Mouse (Mus musculus) embryo, embryonic 11 days (tissue): ENCODE measurements around the gene Csgalnact2.

Experiments used
- DNase-seq: peaks from one replicate; pipeline ENCODE4 v3.0.0-alpha.2; 2015

The Csgalnact2 gene

DNA sequence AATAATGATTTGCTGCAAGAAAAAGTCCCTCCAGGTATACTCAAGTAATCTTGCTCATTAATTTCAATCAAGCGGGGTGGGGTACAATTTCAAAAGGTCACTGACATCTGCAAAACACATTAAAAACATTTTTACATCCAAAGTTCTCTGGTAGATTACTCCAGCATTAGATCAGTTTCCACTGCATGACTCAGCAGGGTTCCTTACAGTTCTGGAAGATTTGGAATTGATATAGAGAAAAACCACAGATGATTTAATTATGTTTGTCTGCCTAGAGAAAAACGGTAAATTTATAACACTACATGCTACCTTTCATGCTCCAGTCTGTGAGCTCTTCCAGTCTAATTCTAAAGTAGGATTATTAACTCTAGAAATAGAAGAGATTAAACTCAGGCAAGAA lies 8.9 kb downstream of the Csgalnact2 start:
- DNase-seq = no peak

DNA sequence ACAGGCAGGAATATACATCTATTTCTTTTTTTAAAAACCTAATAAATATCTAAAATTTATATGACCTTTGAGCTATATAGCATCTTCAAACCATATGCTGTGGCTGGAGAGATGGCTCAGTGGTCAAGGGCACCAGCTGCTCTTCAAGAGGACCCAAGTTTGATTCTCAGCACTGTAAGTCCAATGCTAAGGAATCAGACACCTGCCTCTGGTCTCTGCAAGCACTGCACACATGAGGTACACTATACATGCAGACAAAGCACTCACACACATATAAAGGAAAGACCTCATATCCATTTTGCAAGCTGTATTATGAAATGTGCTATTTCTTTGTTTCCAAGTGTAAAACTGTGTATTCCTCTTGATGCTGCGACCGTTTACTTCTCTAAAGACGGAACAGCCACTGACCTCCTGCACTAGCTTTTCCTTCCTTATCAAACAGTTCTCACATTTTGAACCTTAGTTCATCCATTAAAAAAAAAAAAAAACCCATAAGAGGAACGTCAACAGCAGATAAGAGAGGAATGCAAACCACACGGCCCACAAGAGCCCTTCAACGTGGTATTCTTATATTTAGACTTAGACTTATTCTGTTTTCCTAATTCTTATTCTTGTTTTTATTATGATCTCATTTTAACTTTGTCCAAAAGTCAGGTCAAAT lies 11.0 kb downstream of the Csgalnact2 start:
- no peak for DNase-seq

DNA sequence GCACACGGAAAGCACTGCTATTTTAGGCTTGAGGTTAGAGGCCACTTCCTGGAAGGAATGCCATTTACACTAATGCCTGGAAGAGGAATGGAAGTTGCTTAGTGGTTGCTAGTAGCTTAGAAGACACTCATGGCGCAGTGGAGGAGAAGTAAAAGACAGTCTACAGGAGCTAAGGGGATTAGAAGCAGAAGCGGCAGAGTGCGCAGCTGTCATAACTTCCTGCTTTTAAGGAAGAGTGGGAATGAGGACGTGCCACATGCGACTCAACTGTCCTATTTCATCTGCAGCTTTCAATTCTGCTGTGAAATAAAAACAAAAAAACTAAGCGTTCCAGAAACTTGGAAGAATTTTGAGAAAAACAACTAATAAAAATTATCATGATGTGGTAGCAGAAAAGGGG lies 11.7 kb downstream of the Csgalnact2 start:
- no peak for DNase-seq

DNA sequence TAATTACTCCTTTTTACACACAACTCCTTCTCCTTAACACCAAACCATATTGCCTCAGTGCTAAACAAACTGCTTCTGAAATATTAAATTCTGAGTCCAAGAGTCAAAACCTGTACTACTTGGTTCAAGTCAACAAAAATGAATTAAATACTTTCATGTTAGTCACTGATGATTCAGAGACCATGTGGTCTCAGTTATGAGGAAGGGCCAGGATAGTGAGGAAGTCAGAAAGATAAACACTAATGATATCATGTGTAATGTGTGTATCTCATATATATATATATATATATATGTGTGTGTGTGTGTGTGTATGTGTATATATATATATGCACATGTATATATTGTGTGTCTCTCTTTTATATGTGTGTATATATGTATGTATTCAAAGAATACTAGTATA lies 12.4 kb downstream of the Csgalnact2 start:
- no peak for DNase-seq

DNA sequence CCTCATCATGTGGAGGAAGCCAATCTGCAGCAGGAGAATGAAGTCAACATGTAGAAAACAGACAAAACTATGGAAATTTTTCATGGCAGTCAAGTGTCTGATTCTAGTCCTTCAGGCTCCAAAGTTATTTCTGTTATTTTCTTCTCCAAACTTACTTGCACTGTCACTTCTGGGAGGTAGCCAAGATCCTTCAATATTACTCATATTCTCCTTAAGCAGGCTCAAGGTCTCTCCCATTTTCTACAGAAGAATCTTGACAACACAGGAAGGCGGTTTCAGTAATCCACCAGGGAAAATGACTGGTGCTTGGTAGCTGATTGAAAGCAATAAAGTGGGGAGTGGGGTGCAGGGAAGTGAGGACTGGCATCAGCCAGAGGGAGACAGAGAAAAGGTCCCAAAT lies 16.2 kb downstream of the Csgalnact2 start:
- DNase-seq = no peak

DNA sequence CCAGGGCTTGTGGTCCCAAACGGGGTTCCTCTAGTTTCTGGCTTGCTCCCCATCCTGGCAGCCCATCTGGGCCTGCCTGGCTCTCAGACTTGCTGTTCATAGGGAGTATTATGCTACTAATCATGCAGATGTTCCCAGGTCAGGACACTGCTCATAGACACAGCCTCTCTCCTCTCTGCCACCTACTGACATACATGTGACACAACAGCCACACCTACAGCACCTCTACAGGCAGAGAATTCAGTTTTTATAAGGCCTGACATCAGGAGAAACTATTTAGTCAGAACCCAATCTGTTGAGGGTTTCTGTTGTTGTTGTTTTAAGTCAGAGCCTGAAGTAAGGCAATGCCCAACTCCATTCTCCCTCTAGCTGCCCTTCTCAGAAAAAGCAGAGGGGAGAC lies 27.1 kb downstream of the Csgalnact2 start:
- DNase-seq = no peak

DNA sequence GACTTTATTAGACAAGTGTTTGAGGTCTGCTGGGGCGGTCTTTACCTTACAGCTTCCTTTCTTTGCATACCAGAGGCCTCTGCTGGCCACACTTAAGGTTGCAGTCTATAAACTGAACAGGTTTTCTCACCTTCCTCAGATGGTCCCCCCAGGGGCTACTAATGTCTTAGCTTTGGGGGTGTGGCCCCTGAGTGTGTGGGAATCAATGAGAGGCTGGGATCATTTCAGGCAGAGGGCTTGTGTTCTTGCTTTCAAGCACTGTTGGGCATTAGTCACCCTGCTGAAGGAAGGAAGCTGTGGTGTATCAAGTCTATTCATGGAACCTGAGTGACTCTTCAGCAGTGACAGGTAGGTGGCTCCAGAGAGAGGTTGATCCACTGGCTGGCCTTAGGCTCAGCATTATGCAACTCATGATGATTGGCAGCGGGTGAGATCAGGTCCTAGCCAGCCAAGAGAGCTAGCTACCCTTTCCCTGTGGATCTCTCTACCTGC lies 39.6 kb downstream of the Csgalnact2 start:
- DNase-seq = peak; percentile 38

DNA sequence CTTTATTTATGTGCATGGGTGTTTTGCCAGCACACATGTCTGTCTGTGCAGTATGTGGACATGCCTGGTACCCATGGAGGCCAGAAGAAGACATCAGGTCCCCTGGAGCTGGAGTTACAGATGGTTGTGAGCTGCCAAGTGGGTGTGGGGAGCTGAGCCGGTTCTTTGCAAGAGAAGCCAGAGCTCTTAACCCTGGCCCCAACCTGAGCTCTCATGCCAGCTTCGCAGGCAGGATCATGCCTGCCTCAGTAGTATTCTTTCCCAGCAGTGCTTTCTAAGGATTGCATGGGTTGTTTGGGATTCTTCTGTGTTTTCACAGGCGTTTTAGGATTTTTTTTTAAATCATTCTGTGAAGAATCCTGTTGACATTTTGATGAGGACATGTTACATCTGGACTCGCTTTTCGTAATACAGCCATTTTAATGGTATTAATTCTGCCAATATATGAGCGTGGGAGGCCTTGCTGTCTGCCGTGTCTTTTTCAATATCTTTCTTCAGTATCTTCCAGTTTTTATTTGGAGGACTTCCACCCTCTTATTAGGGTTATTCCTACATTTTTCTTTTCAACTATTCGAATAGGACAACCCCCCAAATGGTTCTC lies 41.1 kb downstream of the Csgalnact2 start:
- DNase-seq = no peak

DNA sequence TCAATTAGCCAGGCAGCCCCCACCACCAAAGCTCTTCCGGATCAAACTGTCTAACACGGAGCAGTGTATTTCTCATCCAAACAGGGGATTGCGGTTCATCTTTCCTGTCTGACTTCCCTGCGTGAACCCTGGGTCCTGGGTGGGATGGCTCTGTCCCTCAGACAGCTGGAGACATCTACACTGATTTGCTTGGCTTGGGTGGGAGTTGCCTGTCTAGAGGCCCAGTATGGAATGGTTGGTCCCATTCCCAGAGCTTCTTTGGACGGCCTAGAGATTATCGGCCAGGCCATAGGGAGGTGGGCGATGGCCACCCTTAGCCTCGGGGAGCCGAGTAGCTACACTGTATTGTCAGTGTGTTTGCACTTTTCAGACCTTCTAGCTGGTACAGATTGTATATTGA lies 48.1 kb downstream of the Csgalnact2 start:
- no peak for DNase-seq

DNA sequence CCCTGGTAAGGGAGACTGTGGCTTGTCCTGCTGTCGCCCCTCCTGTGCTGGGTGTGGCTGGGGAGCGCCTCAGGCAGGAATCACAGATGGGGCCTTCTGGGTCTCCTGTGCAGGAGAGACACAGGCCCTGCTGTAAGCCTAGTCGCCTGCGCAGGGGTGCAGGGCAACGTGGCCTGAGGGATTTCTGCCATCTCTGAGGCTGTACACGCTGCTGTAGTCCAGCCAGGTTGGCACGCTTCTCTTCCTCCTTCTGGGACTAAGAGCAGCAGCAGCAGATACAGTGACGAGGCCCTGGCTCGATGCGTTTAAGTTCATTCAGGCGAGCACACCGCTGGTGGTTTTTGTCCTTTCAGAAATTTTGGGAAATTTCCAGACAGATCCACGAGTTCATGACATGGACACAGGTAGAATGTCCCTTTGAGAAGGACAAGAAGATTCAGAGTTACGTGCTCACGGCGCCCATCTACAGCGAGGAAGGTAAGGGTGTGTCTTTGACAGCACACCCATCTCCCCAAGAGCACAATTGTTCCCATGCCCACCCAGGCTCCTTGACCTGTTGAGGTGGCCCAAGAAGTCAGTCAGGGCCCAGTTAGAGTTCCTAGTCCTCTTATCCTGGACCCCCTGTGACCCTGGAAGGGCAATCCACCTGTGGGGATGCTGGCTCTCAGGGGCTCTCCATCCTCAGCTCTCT lies 50.0 kb downstream of the Csgalnact2 start:
- no peak for DNase-seq

DNA sequence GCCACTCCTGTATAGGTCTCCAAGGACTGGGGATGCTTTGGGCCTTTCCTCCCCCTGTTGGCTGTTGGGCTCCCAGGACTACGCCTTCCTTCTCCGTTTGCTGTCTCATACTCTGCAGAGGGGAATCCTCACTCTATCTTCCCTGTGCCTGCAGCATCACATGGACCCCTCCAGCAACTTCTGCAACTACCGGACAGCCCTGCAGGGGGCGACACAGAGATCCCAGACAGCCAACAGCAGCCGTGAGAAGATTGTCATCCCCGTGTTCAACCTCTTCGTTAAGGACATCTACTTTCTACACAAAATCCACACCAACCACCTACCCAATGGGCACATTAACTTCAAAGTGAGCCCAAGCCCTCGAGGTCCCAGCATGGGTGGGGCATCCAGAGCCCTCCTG lies 51.0 kb downstream of the Csgalnact2 start:
- no peak for DNase-seq

DNA sequence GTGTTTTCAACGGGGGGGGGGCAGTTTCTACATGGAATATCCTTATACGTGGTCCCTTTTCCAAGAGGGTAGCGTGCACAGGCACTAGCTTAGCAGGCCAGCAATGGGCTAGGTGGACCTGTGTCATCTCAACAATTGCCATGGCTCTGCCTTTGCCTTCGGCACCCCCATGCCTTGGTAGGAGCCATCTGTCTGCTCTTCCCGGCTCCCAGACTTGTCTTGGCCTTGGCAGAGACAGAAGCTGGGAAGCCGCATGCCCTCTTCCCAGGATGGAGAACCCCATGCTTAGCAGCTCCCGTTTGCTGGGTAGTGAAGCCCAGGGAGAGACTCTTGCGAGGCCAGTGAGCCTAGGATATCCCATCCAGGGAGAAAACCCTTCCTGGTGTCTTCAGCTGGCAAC lies 54.3 kb downstream of the Csgalnact2 start:
- no peak for DNase-seq

DNA sequence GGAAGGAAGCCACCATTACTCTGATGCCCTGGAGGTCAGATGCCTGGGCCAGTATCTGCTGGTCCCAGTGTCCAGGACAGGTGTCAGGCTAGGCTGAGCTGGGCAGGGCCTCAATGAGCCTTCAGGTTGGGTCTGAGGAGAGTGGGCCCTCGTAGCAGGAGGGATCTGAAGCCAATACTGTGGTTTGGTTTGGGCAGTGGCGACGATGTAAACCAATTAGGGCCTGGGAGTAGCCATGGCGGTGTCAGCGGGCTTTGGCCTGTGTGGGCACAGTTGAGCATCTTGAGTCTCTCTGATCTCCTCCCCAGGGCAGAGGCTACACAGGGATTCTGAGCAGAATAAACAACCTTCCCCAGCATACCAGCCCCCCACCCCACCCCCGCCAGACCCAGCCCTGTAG lies 55.3 kb downstream of the Csgalnact2 start:
- no peak for DNase-seq

DNA sequence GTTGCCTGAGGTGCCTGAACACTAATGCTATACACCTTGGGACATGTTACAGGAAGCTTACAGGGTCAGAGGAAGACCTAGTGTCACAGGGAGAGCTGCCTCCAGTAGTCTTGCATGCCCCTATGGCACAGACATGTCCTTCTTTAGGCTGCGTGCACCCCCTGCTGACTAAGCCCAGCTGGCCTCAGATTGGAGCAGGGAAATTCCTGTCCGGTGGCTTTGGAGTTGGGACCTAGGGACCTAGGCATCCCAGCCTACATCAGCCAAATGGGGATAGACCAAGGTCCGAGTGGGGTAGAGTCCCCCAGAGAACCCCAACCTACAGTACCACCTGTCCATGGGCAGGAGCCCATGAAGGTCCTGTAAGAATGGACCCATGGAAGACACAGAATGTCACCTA lies 56.6 kb downstream of the Csgalnact2 start:
- DNase-seq = no peak

DNA sequence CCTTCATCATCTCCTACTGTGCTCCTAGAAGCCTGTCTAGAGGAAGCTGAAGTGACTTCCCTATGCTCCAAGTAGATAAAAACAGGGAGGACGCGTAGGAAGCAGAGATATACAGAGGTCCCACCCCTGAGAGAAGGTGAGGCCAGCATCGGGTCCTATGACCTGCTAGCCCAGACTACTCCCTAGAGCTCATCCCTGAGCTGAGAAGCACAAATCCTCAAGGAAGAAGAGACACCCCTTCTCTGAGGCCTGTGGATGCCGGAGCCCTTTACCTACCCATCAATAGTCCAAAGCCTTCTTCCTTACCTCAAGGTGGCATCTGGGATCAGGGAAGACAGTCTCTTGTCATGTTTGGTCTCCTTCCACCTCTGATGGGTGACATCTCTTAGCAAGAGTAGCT lies 58.2 kb downstream of the Csgalnact2 start:
- no peak for DNase-seq

DNA sequence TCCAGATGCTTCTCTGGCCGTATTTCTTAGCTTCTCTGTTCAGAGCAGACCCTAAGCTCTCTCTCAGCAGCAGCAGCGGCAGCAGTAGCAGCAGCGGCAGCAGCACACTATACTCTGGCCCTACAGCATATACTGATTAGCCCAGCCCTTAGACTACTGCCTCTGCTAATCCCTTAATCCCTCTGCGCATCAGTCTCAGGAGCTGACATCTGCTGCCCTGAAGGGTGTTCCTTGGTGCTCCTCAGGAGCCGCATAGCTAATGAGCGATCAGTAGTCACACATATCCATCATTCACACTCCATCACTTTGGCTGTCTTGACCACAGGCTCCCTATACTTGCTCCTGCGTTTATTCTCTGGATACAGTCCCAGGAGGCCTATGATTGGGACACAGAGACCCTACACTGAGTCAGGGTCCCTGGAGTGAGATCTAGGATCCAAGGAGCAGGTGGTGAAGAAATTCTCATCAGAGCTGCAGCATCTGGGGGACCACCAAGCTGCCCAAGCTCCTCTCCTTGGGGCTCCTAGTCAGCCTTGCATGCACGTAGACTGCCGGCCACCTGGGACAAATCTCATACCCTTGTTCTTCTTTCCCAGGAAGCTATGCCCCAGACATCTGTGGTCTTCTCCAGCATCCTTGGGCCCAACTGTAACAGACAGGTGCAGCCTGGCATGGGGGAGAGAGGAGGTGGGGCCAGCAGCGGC lies 59.0 kb downstream of the Csgalnact2 start:
- DNase-seq = no peak

DNA sequence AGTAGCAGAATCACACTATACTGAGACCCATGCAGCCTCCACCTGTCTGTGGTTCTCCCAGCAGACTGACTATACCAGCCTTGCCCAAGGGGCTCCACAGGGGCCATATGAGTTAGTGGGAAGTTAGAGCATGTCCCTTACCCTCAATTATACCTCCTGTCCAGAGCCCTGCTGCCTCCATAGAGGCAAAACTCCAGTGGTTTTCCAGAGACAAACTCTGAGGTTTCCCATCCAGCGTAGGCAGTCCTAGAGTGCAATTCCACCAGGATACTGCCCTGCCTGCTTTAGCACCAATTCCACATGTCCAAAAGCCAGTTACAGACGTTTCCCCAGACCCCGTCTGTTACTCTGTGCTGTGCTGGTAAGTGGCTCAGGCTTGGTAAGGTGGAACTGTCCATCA lies 59.6 kb downstream of the Csgalnact2 start:
- no peak for DNase-seq

DNA sequence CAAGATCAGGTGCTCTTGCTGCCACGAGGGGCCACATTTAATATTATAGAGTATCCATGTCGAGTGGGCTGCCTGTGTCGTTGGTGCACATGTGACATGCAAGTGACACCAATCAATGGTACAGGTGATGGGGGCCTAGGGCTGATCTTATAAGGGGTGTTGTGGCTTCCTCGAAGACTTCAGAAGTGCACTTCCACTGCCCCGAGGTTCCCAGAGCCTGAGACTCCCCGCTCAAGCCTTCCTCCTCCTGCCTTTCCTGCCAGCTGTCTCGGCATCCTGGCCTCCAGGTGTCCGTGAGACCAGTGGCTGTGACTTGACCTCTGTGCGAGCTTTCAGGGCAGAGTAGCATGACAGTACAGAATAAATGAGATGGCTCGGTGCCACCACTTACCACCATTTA lies 60.2 kb downstream of the Csgalnact2 start:
- DNase-seq = no peak

DNA sequence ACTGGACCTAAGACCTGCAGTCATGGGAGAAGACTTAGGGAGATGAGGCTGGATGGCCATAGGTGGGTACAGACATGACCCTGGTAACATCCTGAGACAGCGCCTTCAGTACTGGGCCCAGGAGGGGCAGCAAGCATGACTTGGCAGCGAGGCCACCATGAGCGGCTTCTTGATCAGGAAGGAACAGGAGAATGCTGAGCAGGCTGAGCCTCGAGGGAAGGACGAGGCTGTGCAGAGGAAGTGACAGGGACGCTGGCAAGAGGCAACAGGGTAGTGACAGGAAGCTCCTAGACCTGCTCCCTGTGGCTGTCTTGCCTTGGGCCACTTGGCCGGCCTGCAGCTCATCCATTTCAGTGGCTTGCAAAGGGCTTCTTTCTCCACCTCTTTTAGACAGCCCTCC lies 61.5 kb downstream of the Csgalnact2 start:
- DNase-seq = no peak

DNA sequence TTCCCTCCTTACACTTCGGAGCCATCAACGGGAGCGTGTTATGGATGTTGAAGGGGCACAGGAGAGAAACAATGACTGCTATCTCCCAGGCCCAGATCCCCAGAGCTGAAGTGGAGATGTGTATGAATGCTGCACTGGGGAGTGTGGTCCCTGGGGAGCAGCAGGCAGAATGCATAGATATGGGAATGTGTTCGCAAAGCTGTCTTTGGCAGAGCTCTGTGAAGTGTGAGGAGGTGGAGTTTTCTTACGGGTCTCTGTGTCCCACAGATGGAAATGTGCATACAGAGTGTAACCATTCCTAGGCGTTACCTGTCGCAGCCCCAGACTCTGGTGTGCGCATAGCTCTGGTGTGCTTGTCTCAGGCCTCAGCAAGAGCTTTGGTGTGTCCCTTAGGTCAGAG lies 62.2 kb downstream of the Csgalnact2 start:
- DNase-seq = no peak

DNA sequence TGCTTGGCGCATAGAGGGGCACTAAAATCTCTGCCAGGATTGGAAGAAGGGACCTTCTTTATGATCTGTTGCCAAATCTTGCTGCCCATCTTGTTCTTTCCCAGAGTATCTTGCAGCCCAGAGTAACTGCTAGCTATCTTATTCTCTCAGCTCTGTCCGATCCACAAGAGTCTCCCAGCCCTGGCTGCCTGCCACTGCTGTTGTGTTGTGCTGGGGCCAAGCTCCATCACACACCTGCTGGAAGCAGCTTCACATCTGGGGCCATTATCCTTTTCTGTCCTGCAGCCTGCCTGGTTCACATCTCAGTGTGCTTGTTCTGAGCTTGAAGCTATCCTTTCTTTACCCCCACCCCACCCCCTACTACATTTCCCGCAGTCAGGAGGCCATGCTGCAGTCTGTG lies 62.7 kb downstream of the Csgalnact2 start:
- no peak for DNase-seq

DNA sequence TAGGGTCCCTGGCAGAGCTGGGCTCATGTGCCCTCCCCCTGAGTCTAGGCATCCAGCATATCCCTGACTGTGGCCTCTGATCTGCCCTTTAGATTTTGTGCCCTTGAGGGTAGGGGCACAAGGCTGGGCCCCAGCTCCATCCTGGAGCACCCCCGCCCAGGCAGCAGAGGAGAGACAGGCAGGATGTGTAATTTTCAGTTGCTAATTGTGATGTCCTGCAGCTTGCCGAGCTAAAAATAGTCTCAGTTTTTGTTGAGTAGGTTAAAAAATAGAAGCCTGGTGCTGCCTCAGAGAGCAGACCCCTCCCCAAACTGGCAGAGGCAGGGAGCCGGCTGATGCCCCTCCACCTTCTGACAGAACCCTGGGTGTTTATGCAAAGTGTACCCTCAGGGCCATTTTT lies 64.8 kb downstream of the Csgalnact2 start:
- DNase-seq = no peak

DNA sequence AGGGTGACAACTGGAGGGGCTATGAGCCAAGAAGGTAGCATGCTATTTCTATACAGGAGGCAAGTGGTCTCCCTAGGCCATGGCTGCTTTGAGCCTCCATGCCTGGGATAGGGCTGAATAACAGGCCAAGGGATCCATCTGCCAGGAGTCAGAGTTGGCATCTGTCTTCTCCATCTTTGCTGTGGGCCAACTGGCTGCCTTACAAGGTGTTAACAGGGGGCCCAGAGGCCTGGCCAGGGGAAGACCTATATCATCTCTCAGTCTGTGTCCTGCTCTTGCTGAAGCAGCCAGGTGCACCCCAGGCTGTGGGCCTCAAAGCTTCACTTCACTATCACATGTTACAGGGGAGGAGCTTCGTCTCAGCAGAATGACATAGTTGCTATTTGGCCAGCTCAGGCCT lies 66.8 kb downstream of the Csgalnact2 start:
- no peak for DNase-seq

DNA sequence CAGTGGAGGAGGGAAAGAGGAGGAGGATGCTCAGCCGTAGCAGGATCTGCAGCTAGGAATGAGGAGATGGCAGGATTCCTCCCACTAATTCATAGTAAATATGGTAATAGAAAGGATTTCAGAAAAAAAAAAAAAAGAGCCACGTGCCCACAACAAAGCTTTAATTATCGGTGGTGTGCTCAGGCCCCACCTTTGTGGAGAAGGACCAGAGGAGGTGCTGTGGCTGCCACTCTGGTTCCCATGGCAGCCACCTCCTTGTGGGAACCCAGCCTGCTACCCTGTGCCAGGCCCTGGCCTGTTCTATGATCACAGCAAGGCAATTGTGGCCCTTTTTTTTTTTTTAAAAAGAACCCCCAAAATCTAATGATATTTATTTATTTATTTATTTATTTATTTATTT lies 67.5 kb downstream of the Csgalnact2 start:
- DNase-seq = no peak
